Mouse (Mus musculus): ENCODE data around the gene 2700081O15Rik.
"Not testable (repeated sequence)": the region's sequence is repeated elsewhere in the genome, so short reads cannot be mapped to it uniquely, and the experiment has no call there.

Gene 2700081O15Rik

DNA sequence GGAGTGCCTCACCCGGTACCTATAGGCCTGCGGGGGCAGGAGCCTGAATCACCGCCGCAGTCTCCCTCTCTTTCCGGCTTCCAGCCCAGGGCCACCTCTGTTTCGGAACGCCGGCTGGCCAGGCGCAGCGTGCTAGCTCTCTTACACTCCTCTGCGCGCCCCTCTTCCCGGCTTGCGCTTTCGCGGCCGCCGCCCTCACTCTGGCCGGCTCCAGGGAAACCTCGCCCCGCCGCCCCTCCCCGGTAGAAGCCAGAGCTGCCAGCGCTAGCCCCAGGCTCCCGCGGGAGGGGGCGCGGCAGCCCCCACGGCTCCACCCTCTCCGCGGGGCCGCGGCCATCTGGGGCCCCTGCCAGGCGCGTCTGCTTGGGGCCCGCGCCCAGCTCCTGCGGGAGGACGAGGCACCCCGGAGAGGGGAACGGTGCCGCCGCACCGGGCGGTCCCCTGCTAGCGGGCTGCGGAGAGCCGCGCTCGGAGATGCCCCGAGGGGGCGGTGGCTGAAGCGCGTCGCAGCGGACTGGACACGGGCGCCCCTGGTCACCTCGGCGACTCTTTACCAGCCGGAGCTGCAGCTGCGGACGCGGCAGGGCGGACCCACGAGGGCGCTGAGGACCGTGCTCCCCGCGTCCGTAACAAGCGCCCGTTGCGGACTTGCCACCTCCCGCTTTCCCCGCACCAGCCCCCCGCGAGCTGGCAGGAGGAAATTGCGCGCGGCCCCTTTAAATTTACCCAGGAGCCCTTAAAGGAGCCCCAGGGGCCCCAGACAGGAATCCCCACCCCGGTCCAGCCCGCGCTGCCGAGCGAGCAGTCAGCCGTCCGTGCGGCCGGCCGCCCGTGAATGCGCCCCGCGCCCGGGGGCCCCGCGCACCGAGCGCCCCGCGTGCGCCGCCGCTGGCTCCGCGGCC, at the start of gene 2700081O15Rik:
Gene 2700081O15Rik, plus strand, starts transcription at position 792 of the 902 bp plus-strand sequence.
- peak; percentile 87 for DNase-seq (ENCODE audit: low read depth, low spot score)

DNA sequence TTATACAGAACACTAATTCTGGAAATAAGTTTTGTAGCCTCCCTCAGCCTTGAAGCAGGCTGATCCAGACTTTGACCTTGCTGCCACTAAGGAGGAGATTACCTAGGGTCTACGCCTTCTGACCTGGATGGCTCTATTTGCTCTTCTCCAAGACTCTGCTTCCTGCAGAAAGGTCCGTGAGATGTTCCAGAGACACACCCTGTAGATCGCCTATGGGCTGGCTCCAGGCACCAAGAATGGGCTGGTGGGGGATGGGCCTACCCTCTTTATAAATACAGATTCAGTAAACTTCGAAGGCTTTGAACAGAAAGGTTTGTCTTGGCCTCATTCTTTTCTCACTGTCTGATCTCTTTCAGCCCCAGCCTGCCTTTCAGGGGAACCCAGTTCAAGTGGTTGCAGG, 48.0 kb upstream of the 2700081O15Rik start:
- DNase-seq (ENCODE audit: low read depth, low spot score) = peak; percentile 78

DNA sequence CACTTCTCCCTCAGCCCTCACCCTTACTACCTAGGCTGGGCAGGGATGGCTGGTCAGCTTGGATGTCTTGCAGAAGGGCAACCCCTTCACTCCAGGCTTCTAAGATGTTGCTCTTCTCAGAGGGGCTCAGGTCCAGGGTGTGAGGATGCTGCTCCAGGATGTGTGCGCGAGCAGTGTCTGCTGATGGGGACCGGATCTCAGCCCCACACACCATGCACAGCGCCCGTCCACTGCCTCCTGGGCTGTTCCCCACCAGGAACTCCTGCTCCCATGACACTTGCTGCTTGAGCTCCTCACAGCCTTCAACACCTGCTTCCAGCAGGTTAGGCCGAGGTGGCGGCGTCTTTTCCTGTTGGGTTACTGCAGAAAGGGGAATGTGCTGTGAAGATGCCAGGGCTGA, 42.9 kb upstream of the 2700081O15Rik start:
- DNase-seq (ENCODE audit: low read depth, low spot score) = no peak

DNA sequence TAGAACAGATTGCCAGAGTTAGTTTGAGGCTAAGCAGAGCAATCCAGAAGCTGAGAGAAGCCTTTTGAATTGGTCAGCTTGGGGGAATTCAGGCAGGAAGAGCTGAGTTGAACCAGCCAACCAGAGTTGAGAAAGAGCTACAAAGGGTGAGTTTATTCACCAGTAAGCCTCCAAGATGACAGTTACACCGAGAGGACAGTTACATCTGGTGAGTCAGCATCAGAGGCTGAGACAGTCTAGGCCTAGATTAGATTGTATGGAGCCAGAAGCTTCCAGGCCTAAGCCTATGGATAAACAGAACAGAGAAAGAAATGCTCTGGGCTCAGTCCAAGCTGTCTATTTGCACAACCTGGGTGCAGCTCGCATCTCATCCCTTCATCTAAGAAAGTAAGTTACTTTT, 39.8 kb upstream of the 2700081O15Rik start:
- DNase-seq (ENCODE audit: low read depth, low spot score) = no peak

DNA sequence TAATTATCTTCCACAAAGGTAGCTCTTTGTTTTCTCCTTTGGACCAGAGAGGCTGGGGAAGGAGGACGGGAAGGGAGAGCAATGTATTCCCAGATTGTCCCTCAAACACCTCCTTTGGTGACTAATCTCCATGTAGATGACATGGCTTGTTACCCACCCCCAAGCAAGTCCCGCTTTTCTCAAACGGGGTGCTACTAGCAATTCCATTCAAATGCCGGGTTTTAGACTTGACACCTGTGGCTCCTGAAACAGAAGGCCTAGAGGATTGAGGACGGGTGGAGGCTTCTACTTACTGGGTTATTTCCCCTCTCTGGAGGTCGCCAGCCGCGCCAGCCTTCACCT, 35.5 kb upstream of the 2700081O15Rik start:
- peak; percentile 49 for DNase-seq (ENCODE audit: low read depth, low spot score)

DNA sequence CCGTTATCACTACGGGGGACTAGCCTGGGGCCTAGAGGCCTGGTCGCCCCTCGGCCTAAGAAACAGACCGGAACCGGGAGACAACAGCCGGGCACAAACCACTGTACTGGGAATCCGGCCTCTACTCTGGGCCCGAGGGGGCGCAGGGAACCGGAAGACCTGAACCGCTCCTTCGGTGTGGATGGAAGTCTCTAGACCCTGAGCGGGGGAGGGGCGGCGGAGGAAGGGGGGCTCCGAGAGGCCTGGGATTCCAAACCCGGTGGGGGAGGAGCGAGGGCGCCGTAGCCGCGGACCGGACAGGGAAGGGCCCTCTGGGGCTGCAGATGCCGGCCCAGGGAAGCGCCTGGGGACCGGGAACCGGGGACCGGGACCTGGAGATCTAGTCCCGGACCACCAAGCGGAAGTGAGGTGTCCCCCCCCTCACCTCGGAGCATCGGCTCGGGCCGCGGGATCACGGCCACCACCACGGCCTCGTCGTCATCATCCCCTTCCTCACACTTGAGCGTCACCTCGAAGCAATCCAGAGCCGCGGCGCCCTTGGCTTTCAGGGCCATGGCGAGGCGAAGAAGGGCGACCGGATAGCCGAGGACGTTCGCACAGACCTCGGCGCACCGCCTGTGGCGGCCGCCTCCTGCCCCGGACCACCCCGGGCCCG, 35.0 kb upstream of the 2700081O15Rik start:
- DNase-seq (ENCODE audit: low read depth, low spot score) = peak; percentile 65

- DNase-seq (ENCODE audit: low read depth, low spot score) = peak; percentile 95
These were observed 34.2 kb upstream of the 2700081O15Rik start, which contains the start of gene Spindoc for GRCm38 (mm10) chr19:7382903-7383865. TSS of gene Spindoc (minus strand) at chr19:7382994.

GRCm38 (mm10) chr19:7386042-7386441, 31.4 kb upstream of the 2700081O15Rik start:
- peak; percentile 99 for DNase-seq (ENCODE audit: low read depth, low spot score)

DNA sequence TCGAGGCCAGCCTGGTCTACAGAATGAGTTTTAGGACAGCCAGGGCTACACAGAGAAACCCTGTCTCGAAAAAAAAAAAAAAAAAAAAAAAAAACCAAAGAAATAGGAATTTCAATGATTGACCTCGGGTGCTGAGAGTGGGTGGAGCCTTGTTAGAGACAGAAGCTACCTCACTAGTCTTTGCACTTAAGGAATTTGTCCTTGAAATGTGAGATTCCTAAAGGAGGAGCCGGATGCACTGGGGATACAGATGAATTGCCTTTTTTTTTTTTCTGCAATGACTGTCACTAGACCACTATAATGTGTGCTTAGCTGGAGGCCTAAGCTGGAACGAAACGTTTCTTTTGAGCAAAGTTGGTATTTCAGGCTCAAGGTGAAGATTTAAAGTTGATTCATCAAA, 28.9 kb upstream of the 2700081O15Rik start:
- peak; percentile 96 for DNase-seq (ENCODE audit: low read depth, low spot score)

DNA sequence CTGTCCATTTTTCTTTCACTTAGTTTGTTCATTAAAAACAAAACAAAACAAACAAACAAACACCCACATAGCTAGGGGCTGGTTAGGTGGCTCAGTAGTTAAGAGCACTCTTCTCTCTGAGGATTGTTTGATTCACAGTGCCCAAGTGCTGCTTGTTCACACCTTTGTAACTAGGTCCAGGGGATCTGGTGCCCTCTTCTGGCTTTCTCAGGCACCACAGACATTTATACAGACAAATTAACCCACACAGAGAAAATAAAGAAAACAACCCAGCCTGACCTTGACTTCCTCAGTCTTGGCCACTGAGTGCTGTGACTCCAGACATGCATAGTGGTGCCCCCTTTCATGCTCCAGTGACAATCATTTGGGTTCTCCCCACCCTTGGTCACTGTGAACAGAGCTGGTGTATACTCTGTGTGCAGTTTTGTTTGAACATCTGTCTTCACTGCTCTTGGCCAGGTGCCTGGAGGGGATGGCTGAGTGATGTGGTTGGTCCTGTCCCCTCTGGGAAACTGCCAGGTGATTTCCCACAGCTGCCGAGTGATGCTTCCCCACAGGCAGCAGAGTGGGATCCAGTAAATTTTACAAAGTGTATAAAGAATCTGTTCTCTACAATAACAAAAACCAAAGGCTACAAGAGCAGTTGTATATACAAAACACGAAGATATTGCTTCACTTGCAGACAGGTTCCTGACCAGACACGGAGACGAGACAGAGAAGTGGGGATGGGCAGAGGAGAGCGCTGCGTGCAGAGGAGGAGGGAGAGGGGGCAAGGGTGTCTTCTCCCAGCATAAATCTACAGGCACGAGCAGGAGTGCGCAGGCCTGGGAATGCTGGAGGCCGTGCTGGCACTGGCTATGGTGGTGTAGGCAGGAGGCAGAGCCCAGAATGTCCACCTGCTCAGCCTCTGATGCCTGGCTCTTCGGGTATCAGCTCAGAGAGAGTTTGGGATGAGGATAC, 20.3 kb upstream of the 2700081O15Rik start:
- peak; percentile 84 for DNase-seq (ENCODE audit: low read depth, low spot score)

GRCm38 (mm10) chr19:7398898-7399297, 18.5 kb upstream of the 2700081O15Rik start:
- DNase-seq (ENCODE audit: low read depth, low spot score) = not testable (repeated sequence)

DNA sequence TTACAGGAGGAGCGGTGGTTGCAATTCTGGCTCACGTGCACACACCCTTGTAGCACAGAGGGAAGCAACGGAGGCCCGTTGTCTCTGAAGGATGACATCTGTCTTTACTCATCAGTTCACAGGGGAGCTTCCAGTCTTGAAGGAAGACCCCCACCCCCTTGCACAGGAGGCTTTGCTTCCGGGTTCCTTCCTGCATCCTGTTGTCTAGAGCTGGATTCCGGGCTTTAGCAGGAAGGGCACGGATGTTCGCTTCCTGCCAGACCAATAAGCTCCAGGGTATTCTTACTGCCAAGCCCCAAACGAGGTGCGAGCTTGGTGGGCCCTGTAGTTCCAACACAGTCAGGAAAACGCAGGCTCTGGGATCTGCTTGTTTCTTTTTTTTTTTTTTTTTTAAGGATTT, 16.8 kb upstream of the 2700081O15Rik start:
- peak; percentile 70 for DNase-seq (ENCODE audit: low read depth, low spot score)

GRCm38 (mm10) chr19:7404623-7405229, 12.7 kb upstream of the 2700081O15Rik start:
- peak; percentile 71 for DNase-seq (ENCODE audit: low read depth, low spot score)

- peak; percentile 72 for DNase-seq (ENCODE audit: low read depth, low spot score)
These were observed 5.1 kb upstream of the 2700081O15Rik start for GRCm38 (mm10) chr19:7412361-7412760.

- no peak for DNase-seq (ENCODE audit: low read depth, low spot score)
These were observed 1.2 kb upstream of the 2700081O15Rik start for GRCm38 (mm10) chr19:7415916-7416833.

DNA sequence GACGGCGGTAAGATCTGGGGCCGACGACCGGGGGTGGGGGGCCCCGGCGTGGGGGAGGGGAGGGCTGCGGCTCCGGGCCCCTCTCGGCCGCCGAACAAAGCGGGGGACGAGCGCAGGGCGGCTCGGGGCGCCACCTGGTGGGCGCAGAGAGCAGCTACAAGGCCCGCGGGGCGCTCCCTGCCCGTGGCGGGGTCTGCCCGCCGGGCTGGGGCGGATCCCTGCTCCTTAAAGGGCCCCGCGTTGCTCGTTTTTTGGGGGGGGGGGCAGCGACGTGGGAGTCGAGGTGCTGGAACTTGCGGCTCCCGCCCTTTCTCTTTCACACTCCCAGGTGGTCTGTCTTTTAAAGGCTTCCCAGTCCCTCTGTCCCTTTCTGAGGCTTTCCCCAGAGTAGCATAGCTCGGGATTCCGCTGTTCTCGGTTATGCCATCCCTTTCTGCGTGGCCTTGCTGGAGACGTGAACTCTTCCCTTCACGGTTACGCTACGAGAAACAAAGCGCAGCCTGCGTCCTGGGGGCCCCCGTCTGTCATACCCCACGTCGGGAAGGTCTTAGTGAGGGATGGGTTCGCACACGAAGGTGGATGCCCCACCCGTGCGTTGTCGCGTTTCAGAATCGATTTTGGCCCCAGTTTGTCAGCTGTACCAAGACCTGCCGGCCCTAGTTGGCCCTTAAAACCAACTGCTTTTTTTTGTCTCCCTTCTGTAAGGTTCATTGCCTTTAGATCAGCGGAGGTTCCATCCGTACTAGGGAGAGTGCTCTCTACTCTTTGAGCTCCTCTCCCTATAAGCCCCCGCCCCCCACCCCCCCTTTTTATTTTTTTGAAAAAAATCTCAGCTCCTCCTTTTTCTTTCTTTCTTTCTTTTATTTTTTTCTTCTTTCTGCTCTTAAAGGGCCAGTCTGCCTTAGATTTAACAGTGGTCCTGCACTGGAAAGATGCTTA, 755 bp downstream of the 2700081O15Rik start:
- peak; percentile 74 for DNase-seq (ENCODE audit: low read depth, low spot score)

DNA sequence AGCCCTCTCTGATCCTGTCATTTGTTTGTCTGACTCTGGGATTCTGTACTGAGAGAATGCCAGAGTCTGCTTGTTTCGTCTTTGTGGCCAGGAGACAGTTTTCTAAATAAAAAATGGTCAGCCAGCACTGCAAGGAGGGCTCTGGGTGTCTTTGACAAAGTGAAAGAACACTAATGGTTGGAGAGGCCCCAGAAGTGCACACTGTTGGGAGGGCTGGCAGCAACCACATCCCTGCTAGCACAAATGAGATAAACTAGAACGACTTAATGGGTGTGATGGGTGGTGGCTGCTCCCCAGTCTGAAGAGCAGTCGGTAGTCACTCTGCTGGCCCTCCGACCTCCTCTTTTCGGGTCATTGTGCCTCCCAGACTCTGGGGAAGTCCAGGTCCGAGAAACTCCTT, 1.7 kb downstream of the 2700081O15Rik start:
- no peak for DNase-seq (ENCODE audit: low read depth, low spot score)

GRCm38 (mm10) chr19:7420108-7420507, 2.7 kb downstream of the 2700081O15Rik start:
- no peak for DNase-seq (ENCODE audit: low read depth, low spot score)
